ENCODE assay signal across 8 mouse cellular contexts in genomic region chr11:102061236-102061940, GRCm38 (mm10). TPM values are rescaled to one million over a fixed set of nuclear protein-coding genes. Genes with fewer than 3 reads are reported as not detected.
DNase-seq lines count a peak whose midpoint lies in the region; ATAC-seq and TF ChIP-seq lines count a peak whose summit lies in the region.

No protein-coding gene starts in this region.

- no peaks in the 10 kb centered on the region for H3K9me3 ChIP-seq in G1E (replicated peaks)
- H3K9me3 ChIP-seq in hindbrain, embryonic 10.5 days: no peaks in the 10 kb centered on the region
- H3K9me3 ChIP-seq in lung, embryonic 15.5 days: no peaks in the 10 kb centered on the region

- peaks cover 22% of the 10 kb centered on the region for H3K4me1 ChIP-seq in G1E (ENCODE audit: insufficient read depth, low read depth, low read length)
- peaks cover 11% of the 10 kb centered on the region for H3K4me1 ChIP-seq in hindbrain, embryonic 10.5 days (replicated peaks)
- H3K4me1 ChIP-seq in lung, embryonic 15.5 days: peaks cover 12% of the 10 kb centered on the region
- no peaks in the 10 kb centered on the region for H3K4me1 ChIP-seq in thymus, adult 2 months (replicated peaks; ENCODE audit: control insufficient read depth, insufficient read depth, low read length)

- no peak for ATAC-seq in G1E (ENCODE audit: extremely low read depth, insufficient number of reproducible peaks, low FRiP score, poor library complexity, severe bottlenecking)
- ATAC-seq in frontal cortex, adult (ENCODE audit: low TSS enrichment): peak; percentile 66
- ATAC-seq in lung, embryonic 15.5 days (ENCODE audit: borderline replicate concordance, extremely low read depth, low FRiP score, low TSS enrichment): no peak

- peak overlapping the region; percentile 85 for H3K4me2 ChIP-seq in lung, embryonic 15.5 days

- TF ChIP-seq POLR2A in thymus, adult 2 months (IDR thresholded peaks at IDR 0.05; ENCODE audit: control insufficient read depth, extremely low read depth, insufficient read depth, low read length, poor library complexity): no peak

- H3K36me3 ChIP-seq in G1E (replicated peaks): peaks cover 81% of the 10 kb centered on the region
- peaks cover 22% of the 10 kb centered on the region; the same call in 1 of the 2 replicates for H3K36me3 ChIP-seq in hindbrain, embryonic 10.5 days
- H3K36me3 ChIP-seq in lung, embryonic 15.5 days: no peaks in the 10 kb centered on the region
- H3K36me3 ChIP-seq in thymus, adult 2 months (ENCODE audit: control insufficient read depth, insufficient read depth, low read length): no peaks in the 10 kb centered on the region

- peak overlapping the region; percentile 73 for H3K27ac ChIP-seq in hindbrain, embryonic 10.5 days
- H3K27ac ChIP-seq in lung, embryonic 15.5 days: no peak overlapping the region
- H3K27ac ChIP-seq in thymus, adult 2 months (ENCODE audit: control insufficient read depth, insufficient read depth, low read length): no peak overlapping the region

- H3K9ac ChIP-seq in lung, embryonic 15.5 days: no peak overlapping the region; the same call in 1 of the 2 replicates

- DNase-seq in G1E (ENCODE audit: low spot score): peak; percentile 91
- DNase-seq in cerebellum, adult 8-10 months: peak; percentile 85
- DNase-seq in hindbrain, embryonic 10.5 days (ENCODE audit: low spot score): peak; percentile 78
- DNase-seq in layer of hippocampus, adult 9-10 months (ENCODE audit: low spot score): peak; percentile 79
- DNase-seq in ovary, adult 18-20 months (ENCODE audit: low spot score): peak; percentile 32
- peak; percentile 65 for DNase-seq in thymus, adult 2 months

- 3% methylated on average over 23 of the region's 23 CpGs for WGBS in hindbrain, embryonic 10.5 days
- WGBS in lung, embryonic 15.5 days: 4% methylated on average over 23 of the region's 23 CpGs
- WGBS in thymus, adult 2 months: 7% methylated on average over 22 of the region's 23 CpGs

- peak; percentile 99 for TF ChIP-seq CTCF in G1E (IDR thresholded peaks at IDR 0.05; ENCODE audit: low read depth, low read length)
- TF ChIP-seq CTCF in thymus, adult 2 months (IDR thresholded peaks at IDR 0.05; ENCODE audit: borderline replicate concordance, control insufficient read depth, extremely low read depth, insufficient read depth, low read length, poor library complexity): peak; percentile 79; the same call in 1 of the 2 replicates

- H3K4me3 ChIP-seq in G1E (ENCODE audit: low read depth, low read length): no peak overlapping the region
- H3K4me3 ChIP-seq in hindbrain, embryonic 10.5 days: peak overlapping the region; percentile 58
- peak overlapping the region; percentile 37 for H3K4me3 ChIP-seq in lung, embryonic 15.5 days
- no peak overlapping the region for H3K4me3 ChIP-seq in thymus, adult 2 months (ENCODE audit: control insufficient read depth, insufficient read depth, low read length)

- H3K27me3 ChIP-seq in G1E (ENCODE audit: insufficient read depth, low read length): no peaks in the 10 kb centered on the region
- H3K27me3 ChIP-seq in hindbrain, embryonic 10.5 days (ENCODE audit: insufficient read depth, poor library complexity, severe bottlenecking): peaks cover 43% of the 10 kb centered on the region
- no peaks in the 10 kb centered on the region; the same call in 1 of the 2 replicates for H3K27me3 ChIP-seq in lung, embryonic 15.5 days
- no peaks in the 10 kb centered on the region; the same call in 1 of the 2 replicates for H3K27me3 ChIP-seq in thymus, adult 2 months (ENCODE audit: control insufficient read depth, insufficient read depth, low read length)

RNA-seq across cellular contexts. Expression of gene Cd300lg, which starts 20.1 kb away (rescaled TPM):
- total RNA-seq in G1E (2014; fragmentation: Nextera tagmentation) (not detected in 2 replicates), G1E (2017) (0.06 TPM in 1 of 2 replicates, not detected in the other)
- not detected in 2 replicates for polyA plus RNA-seq in G1E (2012)
- polyA plus RNA-seq in hindbrain, embryonic 10.5 days (2016; fragmentation: Nextera tagmentation; extraction: Ambion mirVana): 0.12 and 0.35 TPM in 2 replicates
- 0.59 and 0.63 TPM in 2 replicates for polyA plus RNA-seq in lung, embryonic 15.5 days (2015; fragmentation: Nextera tagmentation; extraction: Ambion mirVana)
- polyA plus RNA-seq in thymus, adult 2 months (2012; rRNA removed): 12.5 and 18.3 TPM in 2 replicates

RNA-seq across cellular contexts. Expression of gene Mpp2, which starts 26.9 kb away (rescaled TPM):
- total RNA-seq in G1E (2014; fragmentation: Nextera tagmentation) (16.1 and 17.2 TPM in 2 replicates), G1E (2017) (3.1 and 3.4 TPM in 2 replicates)
- 11.9 and 13.9 TPM in 2 replicates for polyA plus RNA-seq in G1E (2012)
- polyA plus RNA-seq in hindbrain, embryonic 10.5 days (2016; fragmentation: Nextera tagmentation; extraction: Ambion mirVana): 12.8 and 18.6 TPM in 2 replicates
- 5.8 and 6.9 TPM in 2 replicates for polyA plus RNA-seq in lung, embryonic 15.5 days (2015; fragmentation: Nextera tagmentation; extraction: Ambion mirVana)
- polyA plus RNA-seq in thymus, adult 2 months (2012; rRNA removed): 3.7 and 3.8 TPM in 2 replicates

RNA-seq across cellular contexts. Expression of gene Mpp3, which starts 33.1 kb away (rescaled TPM):
- total RNA-seq in G1E (2014; fragmentation: Nextera tagmentation): not detected in 2 replicates
- 0.06 and 0.22 TPM in 2 replicates for total RNA-seq in G1E (2017)
- not detected in 2 replicates for polyA plus RNA-seq in G1E (2012)
- polyA plus RNA-seq in hindbrain, embryonic 10.5 days (2016; fragmentation: Nextera tagmentation; extraction: Ambion mirVana): 14.4 and 27.4 TPM in 2 replicates
- 3.8 and 3.9 TPM in 2 replicates for polyA plus RNA-seq in lung, embryonic 15.5 days (2015; fragmentation: Nextera tagmentation; extraction: Ambion mirVana)
- 0.28 and 0.50 TPM in 2 replicates for polyA plus RNA-seq in thymus, adult 2 months (2012; rRNA removed)

RNA-seq across cellular contexts. Expression of gene Ppy, which starts 39.7 kb away (rescaled TPM):
- total RNA-seq in G1E (2014; fragmentation: Nextera tagmentation): not detected in 2 replicates
- not detected in 2 replicates for total RNA-seq in G1E (2017)
- 0.16 TPM in 1 of 2 replicates, not detected in the other for polyA plus RNA-seq in G1E (2012)
- polyA plus RNA-seq in hindbrain, embryonic 10.5 days (2016; fragmentation: Nextera tagmentation; extraction: Ambion mirVana): not detected in 2 replicates
- polyA plus RNA-seq in lung, embryonic 15.5 days (2015; fragmentation: Nextera tagmentation; extraction: Ambion mirVana): not detected in 2 replicates
- polyA plus RNA-seq in thymus, adult 2 months (2012; rRNA removed): 11.8 TPM in 2 replicates

RNA-seq across cellular contexts. Expression of gene Pyy, which starts 46.2 kb away (rescaled TPM):
- total RNA-seq in G1E (2014; fragmentation: Nextera tagmentation): not detected in 2 replicates
- not detected in 2 replicates for total RNA-seq in G1E (2017)
- not detected in 2 replicates for polyA plus RNA-seq in G1E (2012)
- polyA plus RNA-seq in hindbrain, embryonic 10.5 days (2016; fragmentation: Nextera tagmentation; extraction: Ambion mirVana): 0.50 and 0.97 TPM in 2 replicates
- not detected in 2 replicates for polyA plus RNA-seq in lung, embryonic 15.5 days (2015; fragmentation: Nextera tagmentation; extraction: Ambion mirVana)
- polyA plus RNA-seq in thymus, adult 2 months (2012; rRNA removed): 51.8 and 53.2 TPM in 2 replicates

Comparison
In these comparisons a context has a peak if more than half of its experiments do, and no peak if none do; other contexts are left out.
1. DNase-seq: peak in every context shown above with its lines; median percentile 91 in G1E; 85 in cerebellum, adult 8-10 months; 79 in layer of hippocampus, adult 9-10 months; 78 in hindbrain, embryonic 10.5 days; 65 in thymus, adult 2 months; 32 in ovary, adult 18-20 months.
2. H3K4me3 ChIP-seq: peak in hindbrain, embryonic 10.5 days (single experiment) and lung, embryonic 15.5 days (single experiment); none in G1E (single experiment) and thymus, adult 2 months (single experiment).